Mouse (Mus musculus) embryo, embryonic 10 days (tissue): ENCODE results near the gene Usp39.

ENCODE experiments used
- DNase-seq: peaks from one replicate; pipeline ENCODE4 v3.0.0-alpha.2; 2015; ENCODE audit warnings: low spot score

The Usp39 gene

DNA sequence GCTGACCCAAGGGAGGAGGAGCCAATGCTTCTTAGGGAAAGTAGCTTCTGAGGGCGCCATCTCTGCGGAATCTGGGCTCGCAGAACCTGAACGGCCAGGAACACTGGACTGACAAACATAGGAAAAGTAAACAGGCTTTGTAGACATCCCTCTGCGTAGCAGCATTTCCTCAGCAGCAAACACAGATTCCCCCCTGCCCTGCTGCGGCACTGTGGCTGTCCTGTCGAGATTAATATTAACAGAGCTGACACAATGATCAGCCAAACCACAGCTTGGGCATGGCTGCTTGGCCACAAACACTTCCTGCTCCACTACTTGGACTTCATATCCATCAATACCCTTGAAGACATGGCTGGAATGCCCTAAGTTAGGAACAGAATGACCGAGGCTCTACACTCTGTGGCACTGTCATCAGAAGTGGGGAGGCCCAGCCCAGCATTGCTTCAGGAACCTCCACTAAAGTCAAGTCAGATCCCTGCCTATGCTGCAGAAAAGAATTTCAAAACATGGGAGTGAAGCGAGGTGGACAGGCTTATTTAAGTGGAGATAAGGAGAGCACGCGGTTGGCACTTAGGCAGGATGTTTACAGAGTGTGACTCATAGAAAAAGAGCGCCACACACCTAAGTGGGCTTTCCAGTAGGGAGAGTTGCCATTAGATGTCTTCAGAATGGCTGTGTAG lies 51.9 kb downstream of the Usp39 start:
- no peak for DNase-seq

DNA sequence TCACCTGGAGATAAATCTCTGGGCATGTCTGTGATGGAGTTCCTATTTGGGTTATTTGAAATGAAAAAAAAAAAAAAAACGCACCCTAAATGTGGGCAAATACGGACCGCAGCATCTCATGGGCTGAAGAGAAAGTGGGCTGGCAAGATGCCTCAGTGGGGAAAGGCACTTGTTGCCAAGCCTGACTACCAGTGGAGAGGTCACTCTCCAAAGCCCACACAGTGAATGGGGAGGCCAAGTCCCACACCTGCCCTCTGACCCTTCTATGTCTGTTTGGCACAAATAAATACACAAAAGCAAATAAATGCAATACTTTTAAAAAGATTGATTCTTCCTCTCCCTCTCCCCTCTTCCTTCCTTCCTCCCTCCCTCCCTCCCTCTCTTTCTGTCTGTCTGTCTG lies 55.5 kb downstream of the Usp39 start:
- no peak for DNase-seq

DNA sequence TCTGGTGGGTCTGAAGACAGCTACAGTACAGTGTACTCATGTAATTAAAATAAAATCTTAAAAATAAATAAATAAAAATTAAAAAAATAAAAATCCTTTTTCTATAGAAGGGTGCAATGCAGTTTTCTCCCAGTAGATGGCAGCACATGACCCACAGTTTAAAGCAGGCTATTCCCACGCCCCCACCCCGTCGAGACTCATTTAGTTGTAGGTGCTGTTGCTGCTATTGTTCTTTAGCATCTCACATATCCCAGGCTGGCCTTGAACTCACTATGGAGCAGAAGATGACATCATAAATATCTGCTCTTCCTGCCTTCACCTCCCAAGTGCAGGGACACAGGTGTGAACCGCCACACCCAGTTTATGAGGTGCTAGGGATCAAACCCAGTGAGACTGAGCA lies 61.1 kb downstream of the Usp39 start:
- DNase-seq = peak; percentile 42

- DNase-seq = no peak
Measured at GRCm38 (mm10) chr6:72280410-72280998, 64.5 kb downstream of the Usp39 start.

GRCm38 (mm10) chr6:72279505-72279904 lies 65.5 kb downstream of the Usp39 start:
- no peak for DNase-seq

DNA sequence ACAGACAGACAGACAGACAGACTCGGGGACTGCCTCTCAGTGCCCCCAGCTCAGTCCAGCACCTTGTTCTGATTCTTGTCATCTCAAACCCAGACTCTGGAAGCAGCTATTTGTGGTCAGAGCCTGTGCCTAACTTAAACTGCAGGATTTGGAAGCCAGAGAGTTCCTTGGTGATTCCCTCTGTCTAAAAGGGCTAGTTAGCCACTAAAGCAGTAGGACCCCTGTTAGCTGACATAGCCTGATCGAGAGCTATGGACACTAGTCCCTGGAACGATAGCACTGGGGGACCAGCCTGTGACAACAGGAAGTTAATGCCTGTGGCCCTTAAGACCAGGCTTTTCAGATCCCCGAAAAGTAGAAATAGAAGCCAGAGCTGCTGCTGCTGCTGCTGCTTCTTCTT lies 66.1 kb downstream of the Usp39 start:
- no peak for DNase-seq

GRCm38 (mm10) chr6:72277508-72278166 lies 67.3 kb downstream of the Usp39 start:
- DNase-seq = no peak

GRCm38 (mm10) chr6:72276972-72277441 lies 68.0 kb downstream of the Usp39 start:
- no peak for DNase-seq

DNA sequence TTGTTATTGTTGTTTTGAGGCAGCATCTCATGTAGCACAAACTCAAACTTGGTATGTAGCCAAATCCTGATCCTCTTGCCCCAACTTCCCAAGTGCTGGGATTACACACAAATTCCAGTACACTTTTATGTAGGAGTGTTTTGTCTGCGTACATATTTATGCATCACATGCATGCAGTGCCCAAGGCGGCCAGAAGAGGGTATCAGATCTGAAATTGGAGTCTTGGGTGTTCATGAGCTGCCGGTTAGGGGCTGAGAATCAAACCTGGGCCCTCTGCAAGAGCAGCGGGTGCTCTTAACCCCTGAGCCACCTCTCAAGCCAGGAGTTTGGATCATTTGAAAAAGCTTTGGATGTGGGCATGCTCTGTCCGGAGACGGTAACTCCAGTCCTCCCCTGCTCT lies 68.8 kb downstream of the Usp39 start:
- no peak for DNase-seq

GRCm38 (mm10) chr6:72275527-72275926 lies 69.5 kb downstream of the Usp39 start:
- no peak for DNase-seq

- no peak for DNase-seq
Measured at GRCm38 (mm10) chr6:72273153-72273552, 71.8 kb downstream of the Usp39 start.

DNA sequence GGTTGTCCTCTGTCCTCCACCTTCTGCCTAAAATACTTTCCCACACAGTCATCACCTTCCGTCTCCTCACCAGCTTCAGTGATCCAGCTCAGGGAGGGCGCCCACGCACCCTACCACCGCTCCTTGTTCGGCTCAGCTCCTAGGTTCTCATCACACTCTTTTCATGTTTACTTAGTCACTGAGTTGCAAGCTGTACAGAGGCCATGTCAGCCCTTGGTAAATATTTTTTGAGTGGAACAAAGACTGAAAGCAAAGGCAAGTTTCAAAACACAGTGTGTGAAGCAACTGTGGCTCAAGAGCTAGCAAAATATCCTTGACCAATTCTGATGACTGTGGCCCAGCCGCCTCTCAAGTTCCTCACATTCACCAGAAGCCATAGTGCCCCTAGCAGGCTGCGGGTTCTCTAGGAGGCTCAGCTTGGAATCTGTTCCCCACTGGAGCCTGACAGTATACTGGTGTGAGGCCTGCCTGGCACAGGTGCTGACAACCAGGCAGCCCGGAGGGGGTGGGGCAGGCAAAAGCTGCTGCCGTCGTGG lies 72.8 kb downstream of the Usp39 start:
- DNase-seq = no peak

DNA sequence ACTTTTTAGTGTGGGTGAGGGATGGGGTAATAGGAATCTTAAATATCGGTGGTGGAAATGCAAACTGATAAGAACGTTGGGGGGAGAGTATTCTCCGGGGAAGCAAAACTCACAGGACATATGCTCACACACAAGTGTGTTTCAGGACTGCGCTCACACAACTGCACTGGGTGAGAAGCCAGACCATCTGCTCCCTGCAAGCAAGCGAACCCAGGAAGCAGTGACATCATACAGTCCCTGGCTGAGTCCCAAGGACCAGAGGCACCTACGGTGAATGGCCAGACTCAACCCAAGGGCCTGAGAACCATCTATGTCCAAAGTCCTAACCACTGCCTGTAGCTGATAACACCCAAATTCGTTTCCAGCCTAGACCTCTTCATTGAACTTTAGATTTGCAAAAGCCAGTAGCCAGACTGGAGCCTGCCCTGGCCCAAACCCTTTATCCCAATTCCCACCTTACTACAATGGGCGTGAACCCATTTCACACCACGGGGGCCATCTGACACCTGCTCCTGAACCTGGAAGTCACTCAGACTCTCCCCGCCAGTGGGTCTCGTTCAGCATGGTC lies 73.9 kb downstream of the Usp39 start:
- no peak for DNase-seq

- DNase-seq = no peak
Measured at GRCm38 (mm10) chr6:72270258-72270657, 74.7 kb downstream of the Usp39 start.
